Mouse (Mus musculus) testis, adult 2 months (tissue): ENCODE measurements around the gene Scn5a.

ENCODE experiments used
- CTCF ChIP-seq: fragments of 200-500 bp; IDR thresholded peaks from 2 replicates; pipeline ENCODE4 v1.5.1; 2012; ENCODE audit warnings: low read depth, mild to moderate bottlenecking, inconsistent platforms, low read length, moderate library complexity; ENCODE audit not compliant: control insufficient read depth, insufficient read depth, insufficient replicate concordance
- POLR2A ChIP-seq: fragments of 200-500 bp; IDR thresholded peaks from 2 replicates; pipeline ENCODE4 v1.6.1; 2012; ENCODE audit warnings: low read depth, mild to moderate bottlenecking, inconsistent platforms, low read length, moderate library complexity; ENCODE audit not compliant: control insufficient read depth

DNA sequence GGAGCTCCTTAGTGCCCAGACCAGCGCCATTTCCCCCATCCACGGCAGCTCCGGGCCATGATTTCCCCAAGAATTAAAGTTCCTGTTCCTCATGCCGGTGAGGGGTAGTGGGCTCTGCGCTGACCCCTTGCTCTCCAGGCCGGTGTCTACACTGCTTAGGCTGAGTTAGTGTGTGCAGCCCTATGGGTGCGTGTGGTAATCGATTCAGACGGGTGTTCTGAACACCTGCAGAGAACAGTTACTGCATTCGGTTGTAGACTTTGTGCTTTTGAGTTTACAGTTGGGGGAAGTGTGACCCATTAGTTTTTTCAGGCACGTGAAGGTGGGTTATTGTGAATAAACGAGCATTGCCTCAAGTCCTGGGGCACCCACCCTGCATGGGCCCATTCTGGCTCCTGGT, 140.8 kb downstream of the Scn5a start:
- no peak for TF ChIP-seq POLR2A
- no peak for TF ChIP-seq CTCF
